Mouse (Mus musculus): ENCODE measurements at regions not wholly inside any gene's neighbourhood (a gene's known extent, or its start where the extent isn't known, plus 50 kb on each side); places are given as distances from the start of the nearest gene placed in this dataset.
A peak's percentile ranks its signal among the peaks of the same experiment; 100 is the strongest.

DNA sequence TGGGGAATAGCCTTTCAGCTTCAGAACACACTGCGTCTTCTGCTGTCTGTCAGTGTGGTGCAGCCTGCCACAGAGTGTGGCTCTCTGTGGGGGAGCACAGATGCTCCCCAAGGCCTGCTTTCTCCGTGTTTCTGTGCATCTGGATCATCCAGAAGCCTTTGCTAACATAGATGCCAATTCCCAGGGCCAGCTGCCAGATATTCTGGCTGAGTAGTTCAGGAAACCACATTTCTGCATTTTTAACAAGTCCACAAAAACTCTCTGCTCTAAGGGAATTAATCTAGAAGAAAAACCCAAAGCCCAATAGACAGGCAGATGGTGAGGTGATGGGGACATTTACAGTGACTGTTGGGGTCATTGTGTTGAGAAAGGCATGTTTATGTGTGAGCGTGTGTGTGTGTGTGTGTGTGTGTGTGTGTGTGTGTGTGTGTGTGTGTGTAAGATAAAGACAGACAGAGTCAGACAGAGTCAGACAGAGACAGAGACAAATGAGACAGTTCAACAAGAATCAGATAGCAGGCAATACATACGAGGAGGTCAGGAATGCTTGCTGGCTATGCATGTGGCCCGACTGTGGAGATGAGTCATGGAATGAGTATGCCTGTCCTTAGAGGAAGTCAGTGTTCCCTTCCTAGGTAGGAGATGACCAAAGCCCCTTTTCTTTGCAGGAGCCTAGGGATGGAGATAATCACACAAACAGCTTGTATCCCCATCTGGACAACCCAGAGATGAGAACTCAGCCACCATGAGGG is 176.3 kb upstream of the Spaca1 start:
- DNase-seq (ENCODE audit: low read depth): peak; percentile 76

DNA sequence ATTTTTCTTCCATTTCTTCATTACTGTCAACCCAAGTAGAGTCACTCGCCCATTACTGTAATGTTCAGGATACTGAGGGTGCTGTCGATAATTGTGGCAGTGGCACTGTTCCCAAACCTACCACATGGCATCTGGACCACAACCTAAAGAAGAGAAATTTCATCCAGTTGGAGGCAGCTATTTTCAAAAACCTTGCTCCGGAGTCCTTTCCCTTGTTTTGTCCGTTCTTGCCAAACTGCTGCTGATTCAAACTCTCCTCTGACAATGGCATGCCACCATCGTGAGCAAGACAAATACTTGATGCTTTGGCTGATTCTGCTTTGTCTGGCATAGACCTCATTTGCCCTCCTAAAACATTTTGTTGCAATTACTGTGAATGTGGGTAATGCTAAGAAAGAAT is 176.9 kb upstream of the Spaca1 start:
- no peak for DNase-seq (ENCODE audit: low read depth)

DNA sequence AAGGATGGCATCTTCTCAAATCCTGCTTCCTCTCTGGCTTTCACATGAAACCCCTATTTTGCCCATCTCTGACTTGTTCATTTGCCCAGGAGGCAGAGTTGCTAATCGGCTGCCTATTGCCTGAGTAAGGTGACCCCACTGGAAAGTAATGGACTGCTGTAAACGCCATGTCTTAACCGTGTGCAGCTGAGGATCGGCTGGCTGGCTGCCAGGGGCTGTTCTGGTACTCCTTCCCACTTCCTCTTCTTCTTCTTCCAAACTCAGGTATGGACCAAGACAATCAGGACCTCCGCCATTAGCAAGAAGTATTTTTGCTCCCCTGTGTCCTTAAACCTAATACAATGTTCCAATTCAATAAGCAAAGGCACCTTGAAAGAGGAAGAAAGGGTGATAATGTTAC is 177.6 kb upstream of the Spaca1 start:
- DNase-seq (ENCODE audit: low read depth): no peak

DNA sequence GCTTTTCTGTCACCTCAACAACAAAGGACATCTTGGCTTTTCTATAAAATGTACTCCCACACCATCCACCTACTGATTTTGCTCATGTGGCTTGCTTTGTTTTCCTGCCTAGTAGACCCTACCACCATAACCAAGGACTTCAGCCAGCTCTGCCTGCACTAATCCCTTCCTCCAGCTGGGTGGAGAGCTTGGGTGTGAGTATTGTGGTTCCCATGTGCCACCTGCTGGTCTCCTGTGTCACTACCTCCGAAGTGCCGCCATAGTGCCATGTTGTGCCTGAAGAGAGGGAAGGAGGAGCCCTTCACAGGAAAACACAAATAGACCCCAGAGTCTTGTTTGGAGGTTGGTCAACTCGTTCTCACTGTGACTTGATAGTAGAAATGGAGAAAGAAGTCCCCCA is 181.3 kb upstream of the Spaca1 start:
- DNase-seq (ENCODE audit: low read depth): peak; percentile 40

DNA sequence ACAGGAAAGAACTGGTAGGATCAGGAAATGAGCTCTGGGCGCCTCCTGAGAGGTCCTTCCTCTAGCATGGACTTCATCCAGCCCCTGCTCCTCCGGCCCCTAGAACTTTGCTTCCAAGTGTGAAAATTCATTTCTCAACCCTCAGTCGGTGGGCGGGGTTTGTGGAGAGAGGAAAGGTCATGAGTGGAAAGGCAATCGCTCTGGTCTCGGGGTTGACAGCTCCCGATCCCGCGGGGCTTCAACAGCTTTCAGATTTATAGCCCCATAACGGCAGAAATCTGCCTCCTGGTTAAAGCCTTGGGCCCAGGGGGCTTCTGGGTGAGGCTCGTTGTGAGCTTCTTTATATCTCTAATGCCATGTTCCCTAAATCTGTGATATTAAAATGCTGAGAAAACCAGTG is 184.2 kb upstream of the Spaca1 start:
- no peak for DNase-seq (ENCODE audit: low read depth)

DNA sequence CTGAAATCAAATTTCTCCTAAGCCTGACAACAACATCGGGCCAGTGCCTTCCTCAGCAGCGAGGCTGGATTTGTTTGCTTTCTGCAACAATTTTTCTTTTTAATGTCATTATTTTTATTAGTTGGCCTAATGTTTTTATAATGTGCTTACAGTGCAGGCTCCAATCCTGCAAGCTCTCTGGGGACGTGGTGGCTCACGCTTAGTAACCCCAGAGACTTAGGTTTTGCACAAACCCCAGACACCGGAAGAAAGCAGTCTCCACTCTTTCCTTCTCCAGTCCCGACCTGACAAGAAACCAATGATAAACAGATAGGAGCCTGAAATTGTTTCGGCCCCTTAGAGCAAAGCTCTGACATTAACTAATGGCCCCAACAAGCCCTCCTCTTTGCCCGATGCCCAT is 184.7 kb upstream of the Spaca1 start:
- no peak for DNase-seq (ENCODE audit: low read depth)

DNA sequence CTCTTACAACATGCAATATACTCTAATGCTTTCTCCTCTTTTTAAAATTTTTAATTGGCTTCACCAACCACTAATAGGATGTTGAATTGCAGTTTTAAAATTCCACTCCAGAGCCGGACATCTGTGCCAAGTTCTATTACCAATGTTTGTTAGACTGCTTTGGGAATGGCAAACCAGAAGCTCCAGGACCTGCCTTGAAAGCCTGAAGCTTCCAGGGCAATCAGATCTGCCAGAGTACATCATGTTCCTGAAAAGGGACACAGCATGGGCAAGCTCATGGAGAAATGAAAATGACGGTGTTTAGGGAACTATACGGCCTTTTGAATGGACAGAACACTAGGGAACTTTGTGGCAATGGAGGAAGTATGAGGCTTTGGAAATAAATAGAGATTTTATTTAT is 187.8 kb upstream of the Spaca1 start:
- DNase-seq (ENCODE audit: low read depth): no peak

DNA sequence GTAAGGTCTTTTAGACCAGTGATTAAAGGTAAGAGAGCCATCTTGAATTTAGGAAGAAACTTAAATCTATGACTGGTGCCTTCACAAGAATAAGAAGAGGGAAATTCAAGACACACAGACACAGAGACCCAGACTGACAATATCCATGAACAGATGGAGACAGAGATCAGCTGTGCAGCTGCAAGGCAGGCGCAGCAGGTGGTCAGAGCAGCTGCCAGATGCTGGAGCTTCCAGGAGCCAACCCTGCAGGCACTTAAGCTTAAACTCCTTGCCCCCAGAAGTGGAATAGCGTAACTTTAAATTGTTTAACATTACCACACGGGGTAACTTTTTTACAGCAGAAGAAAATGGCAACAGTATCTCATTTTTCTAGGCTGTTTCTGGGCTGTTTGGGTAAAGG is 189.6 kb upstream of the Spaca1 start:
- no peak for DNase-seq (ENCODE audit: low read depth)

DNA sequence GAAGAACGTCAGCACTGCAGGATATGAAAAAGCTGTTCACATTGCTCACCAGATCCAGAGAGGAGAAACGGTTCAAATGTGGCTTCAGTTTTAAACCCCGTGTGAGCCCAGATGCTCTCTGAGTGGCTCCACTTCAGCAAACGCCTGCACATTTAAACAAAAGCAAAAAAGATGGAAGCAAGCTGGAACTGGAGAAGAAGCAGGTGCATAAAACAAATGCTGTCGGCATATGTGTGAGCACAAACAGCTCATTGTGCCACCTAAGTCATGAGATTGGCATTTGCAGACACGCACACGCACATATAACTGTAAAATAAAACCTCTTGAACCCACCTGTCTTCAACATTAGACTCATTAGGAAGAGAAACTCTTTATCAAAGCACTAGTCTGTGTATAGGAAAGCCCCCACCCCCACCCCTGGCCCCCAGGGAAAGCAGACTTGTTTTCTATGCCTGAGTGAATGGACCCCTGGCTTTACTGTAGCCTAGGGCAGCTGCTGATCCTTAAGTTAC is 191.1 kb upstream of the Spaca1 start:
- no peak for DNase-seq (ENCODE audit: low read depth)

DNA sequence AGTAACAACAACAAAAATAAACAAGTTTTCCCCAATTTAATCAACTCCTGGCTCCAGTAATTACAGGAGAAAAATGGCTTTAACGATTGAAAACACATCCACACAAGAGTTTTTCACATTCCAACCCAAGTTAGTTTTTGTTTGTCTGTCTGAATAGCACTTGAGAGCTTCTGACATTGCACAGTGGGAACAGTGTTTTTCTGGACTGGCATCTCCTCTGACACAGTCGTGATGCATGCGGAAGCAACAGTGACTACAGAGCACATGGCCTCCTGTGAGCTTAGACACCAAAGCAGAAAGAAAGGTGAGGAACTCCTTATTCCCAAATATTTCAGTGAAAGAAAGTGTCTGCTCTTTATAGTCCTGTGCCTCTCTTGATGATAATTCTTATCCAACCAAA is 191.7 kb upstream of the Spaca1 start:
- no peak for DNase-seq (ENCODE audit: low read depth)

DNA sequence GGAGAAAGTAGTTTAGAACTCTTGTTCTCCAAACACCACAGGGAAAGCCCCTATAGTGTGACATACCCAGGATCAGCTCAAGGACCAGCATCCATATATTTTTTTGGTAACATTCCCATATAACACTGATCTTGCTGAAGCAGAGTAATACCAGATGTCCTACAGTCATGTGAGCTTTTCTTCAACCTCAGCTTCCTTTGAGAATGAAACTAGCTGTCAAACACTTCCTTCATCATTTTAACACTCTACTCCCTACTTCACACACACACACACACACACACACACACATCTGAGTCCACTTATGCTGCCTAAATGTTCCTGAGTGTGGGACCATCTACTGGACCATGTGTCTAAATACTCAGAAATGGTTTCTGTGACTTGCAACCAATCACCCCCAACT is 209.5 kb upstream of the Spaca1 start:
- DNase-seq (ENCODE audit: low read depth): no peak

DNA sequence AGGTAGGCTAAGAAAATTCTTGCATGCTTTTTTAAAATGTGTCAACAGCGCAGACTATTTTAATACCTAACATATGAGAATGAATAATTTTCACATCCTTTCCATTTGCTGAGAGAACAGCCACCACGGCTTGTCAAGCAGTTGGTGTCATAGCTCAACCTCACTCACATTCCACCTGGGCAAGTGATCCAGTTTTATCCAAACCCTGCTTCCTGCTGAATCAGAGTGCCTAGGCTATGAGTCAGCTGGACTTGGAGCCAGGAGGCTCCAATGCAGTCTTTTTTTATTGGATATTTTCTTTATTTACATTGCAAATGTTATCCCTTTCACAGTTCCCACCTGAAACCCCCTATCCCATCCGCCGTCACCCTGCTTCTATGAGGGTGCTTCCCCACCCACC is 210.5 kb upstream of the Spaca1 start:
- DNase-seq (ENCODE audit: low read depth): no peak

DNA sequence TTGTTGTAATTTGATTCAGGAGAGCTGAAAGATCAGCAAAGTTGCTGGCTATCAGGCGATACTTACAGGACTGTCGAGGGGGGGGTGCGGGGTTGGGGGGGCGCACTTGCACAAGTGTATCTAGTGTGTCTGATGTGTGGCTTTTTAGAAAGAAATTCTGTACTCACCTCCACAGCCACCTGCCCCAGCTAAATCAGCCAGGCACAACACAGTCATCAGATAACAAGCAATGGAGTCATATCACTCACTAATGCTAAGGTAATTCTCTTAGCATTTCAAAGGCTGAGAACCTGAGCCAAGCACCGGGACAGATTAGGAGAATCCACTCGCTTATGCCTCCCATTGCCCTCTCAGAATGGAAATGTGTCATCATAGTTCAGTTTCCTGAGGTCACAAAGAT is 211.8 kb upstream of the Spaca1 start:
- no peak for DNase-seq (ENCODE audit: low read depth)

DNA sequence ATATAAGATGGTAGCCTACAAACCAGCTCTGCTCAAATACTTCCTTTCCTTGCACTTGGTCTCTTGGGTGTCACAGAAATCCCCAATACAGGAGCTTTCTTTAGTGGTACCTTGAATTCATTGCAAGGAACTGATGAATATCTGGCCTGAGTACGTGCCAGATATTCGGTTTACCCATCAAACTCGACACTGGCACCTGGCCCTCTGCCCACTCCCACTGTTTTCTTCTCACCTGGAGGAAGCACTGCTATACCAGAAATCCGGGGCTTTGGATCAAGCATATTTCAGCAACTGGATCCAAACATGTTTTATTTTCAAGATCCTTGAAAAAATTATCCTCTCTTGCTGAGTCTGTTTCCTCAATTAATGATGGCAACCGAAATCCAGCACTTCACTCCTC is 214.4 kb upstream of the Spaca1 start:
- no peak for DNase-seq (ENCODE audit: low read depth)

DNA sequence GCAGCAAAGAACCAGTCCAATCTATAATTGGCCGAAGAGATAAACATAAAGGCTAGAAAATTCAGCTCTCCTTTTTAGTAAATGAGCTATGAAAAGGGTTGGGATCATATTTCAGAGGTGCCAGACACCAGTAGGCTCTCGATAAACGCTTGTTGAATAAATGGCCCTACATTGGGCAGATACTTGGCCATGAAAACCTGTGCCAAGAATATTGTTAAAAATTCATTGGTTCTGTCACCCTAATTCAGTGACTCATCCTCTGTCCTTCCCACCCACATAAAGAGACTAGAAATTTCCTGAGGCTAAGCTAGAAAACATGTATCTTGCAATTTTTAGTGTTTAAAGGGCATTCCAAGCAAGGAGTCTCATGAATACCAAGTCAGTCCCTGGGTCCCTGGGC is 224.3 kb upstream of the Spaca1 start:
- DNase-seq (ENCODE audit: low read depth): no peak

DNA sequence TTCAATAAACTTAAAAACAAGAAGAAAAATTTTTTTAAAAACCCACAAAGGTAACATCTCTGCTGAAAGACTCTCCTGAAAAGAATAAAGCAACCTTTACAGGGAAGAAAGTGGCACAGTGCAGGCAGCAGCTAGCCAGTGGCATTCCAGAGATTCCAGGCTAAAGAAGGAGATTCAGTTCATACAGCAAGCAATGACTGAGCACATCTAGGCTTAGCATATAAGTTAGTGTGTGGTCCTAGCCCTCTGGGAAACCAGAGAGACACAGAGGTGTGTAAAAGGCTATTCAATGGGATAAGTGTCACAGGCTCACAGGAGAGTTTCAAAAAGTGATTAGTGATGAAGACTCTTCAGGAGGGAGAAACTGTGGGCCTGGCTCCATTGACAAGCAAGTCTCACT is 225.4 kb upstream of the Spaca1 start:
- no peak for DNase-seq (ENCODE audit: low read depth)

DNA sequence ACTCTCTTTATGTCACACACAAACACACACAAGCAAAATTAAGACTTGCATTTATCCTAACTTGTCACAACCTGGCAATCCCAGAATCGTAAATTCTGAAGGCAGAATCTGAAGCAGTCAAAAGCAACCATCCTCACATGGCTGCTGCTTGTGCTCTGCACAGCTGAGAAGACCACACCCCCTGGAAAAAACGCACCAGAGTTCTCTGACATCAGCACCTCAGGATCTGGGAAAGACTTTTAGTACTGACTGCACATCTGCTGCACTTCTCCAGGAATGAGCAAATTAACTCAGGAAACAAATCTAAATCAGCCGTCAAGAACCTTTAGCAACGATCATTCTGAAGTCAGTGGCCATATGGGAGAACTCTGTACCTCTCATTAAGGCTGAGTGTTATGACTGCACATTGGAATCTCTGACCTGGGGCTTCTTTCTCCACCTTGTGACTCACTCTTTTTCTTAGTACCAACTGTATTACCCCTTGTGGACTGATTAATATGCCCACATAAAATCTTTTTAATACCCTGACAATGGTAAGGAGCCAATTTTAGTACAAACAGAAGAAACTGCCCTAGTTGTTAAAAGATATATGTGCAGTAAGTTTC is 248.1 kb upstream of the Akirin2 start:
- no peak for DNase-seq (ENCODE audit: low read depth)

DNA sequence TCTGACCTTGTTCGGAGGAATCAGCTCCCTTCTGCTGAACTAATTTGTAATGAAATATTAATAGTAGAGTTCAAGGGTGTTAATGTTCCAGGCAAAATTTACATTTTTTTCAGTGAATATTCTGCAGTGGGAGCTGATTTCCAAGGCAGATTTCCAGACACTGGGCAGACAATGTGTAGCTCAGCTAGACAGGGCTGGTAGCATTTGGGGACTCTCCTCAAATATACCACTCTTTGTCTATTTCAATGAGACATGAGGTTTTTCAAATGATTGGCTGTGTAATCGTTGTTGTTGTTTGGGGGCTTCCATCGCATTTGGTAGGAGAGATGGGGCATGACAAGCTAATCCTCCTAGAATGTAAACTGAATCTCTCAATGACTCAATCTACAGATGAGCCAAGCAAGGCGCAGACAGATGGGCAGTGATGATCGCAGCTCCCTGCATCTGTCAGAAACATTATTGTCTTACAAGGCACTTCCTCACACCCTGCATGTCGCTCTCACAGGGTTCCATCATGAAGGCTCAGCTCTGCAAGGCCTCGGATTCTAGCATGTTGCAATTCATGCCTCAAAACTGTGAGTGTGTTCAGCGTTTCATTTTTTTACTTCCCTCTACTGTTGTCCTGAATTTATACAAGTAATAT is 241.7 kb upstream of the Akirin2 start:
- DNase-seq (ENCODE audit: low read depth): no peak

DNA sequence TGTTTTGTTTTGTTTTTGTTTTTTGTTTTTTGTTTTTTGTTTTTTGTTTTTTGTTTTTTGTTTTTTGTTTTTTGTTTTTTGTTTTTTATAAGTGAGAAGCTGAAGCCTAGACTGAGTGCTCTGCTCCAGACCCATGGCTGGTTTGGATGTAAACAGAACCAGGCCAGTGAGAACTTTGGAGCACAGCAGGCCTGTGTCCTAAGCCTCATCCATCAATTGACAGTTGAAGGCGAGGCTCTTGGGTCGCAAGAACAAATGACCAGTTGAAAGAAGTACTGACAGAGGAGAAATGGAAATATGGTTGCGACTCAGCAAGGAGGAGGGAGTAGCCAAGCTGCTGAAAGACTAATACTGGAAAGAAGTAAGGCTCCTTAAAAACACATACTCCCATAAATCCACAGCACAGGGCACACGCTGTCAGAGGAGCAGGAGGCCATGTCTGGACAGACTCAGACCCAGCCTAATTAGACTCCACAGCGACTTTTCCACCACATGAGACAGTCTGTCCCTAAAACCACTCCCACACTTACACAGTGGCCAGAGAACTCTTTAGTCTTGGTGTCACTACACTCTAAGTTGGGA is 240.6 kb upstream of the Akirin2 start:
- no peak for DNase-seq (ENCODE audit: low read depth)

DNA sequence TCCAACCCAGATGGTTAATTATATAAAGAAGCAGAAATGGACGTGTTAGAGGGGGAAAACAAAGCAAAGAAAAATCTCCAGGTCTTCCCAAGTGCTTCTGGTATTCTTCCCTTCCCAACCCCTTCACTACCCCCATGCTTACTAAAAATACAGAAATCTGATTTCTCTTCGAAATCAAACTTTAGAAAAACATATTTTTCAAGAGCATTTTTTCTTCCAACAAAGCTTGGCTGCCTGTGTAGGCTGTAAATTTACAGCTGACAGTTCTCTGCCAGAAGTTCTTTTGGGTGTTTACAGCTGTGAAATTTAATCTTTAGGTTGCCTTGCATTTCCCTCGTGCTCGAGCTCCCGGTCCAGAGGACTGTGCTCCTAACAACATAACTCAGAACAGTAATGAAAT is 234.9 kb upstream of the Akirin2 start:
- no peak for DNase-seq (ENCODE audit: low read depth)

DNA sequence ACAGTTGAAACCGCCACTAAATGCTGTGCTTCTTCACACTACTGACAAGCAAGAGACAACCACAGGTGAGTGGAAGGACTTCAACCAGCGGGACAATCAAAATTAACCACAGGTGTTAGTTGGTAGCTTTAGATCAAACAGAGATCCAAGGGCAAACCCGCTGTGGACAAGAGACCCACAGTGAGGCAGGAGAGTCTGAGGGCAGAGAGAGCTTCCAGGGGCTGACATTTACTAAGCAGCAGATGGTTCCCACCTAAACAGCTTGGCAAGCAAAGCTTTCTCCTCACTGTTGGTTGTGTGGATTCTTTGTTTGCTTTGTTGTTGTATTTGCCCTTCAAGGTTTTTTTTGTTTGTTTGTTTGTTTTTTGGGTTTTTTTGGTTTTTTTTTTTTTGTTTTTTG is 227.9 kb upstream of the Akirin2 start:
- no peak for DNase-seq (ENCODE audit: low read depth)

DNA sequence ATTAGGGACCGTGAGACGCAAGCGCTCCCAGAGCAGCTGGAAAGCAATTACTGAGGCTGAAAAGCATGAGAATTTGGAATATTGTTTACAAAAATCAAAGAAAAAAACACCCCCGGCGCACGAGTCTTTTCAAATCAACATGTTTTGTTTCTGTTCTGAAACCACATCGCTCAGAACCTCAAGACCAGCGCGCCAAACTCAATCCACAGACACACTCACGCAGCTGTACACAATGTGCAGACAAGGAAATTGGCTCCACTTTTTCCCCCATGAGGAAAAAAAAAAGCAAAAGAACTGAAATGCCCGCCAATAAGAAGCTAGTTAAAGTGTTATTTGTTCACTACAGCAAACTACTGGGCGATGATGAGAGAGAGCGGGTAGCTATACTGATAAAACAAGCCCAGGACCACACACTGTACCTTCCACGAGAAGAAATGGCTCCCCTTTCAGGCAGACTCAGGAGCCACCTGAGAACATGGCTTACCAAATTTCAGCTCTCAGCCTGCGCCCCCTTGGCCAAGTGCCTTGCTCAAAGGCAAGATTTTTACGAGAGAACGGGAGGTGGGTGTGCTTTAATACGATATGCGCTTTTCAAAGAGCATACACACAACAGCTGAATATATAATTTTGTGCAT is 222.5 kb upstream of the Akirin2 start:
- DNase-seq (ENCODE audit: low read depth): no peak
